Mouse (Mus musculus) adrenal gland, adult (tissue): ENCODE data around the gene Camk1d.
"Not testable (repeated sequence)": the region's sequence is repeated elsewhere in the genome, so short reads cannot be mapped to it uniquely, and the experiment has no call there.

ENCODE experiments used
- DNase-seq, 2 experiments: peaks; one replicate each; pipeline ENCODE4 v3.0.0; 2022 to 2023; ENCODE audit warnings: low spot score in 1 of 2; ENCODE audit not compliant: inconsistent age in 2 of 2

Gene Camk1d

DNA sequence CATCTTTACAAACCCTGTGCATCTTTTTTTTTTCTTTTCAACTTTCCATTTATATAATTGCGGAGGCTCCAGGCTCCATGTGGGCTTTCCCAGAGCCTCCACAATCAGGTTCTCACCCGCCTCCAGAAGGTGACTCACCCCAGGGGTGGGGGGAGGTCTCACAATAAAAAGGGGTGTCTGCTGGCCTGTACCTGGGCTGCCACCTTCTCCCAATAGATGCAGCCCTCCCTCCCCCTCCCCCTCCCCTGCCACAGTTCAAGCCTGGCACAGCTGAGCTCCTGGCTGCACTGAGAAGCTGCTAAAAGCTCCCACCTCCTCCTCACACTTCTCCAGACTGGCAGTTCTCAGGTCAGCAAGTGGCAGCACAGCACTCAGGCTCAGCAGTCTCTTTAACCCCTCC, 302.5 kb downstream of the Camk1d start:
- DNase-seq: no peak

DNA sequence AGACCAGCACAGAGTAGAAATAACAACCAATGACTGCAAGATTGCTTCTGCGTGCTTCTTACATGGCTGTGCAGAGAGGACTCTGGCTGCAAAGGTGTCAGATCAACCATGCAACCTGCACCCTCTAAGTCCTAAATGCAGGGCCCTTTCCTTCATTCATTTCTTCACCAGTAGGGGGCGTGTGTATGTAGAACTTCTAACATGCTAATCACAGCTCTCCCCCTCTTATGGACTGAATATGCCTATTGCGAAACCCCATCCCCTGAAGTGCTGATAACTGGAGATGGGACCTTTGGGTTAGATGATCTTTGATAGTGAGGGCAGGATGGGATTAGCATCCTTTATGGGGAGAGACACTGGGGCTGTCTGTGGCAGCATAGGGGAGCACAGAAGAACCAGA, 310.5 kb downstream of the Camk1d start:
- peak in 1 of 2 experiments; percentile 58 for DNase-seq

DNA sequence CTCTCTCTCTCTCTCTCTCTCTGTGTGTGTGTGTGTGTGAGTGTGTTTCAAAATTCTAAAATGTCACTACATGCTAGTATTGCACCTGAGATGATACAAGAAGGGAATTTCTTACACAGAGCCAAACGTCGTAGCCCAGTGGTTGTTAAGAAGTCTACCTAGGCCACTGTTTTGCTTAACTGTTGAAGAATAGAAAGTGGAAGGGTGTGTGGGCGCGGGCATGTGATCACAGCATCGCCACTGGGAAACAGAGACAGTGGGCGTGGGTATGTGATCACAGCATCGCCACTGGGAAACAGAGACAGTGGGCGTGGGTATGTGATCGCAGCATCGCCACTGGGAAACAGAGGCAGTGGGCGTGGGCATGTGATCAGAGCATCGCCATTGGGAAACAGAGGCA, 312.3 kb downstream of the Camk1d start:
- DNase-seq: no peak

DNA sequence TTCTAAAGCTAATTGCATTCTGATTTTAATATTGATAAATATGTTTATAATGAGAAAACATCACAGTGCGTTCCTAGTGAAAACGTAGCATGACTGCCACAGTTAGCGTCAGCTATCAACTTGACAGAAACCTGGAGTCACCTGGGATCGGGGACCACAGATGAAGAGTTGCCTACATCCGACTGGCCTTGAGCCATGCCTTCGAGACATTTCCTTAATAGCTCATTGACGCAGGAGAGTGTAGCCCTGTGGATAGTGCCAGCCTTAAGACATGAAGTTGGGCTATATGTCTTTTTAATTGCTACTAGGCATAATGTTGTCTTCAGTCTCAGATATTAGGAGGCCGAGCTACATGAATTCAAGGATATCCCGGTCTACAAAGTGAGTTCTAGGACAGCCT, 315.8 kb downstream of the Camk1d start:
- no peak for DNase-seq

DNA sequence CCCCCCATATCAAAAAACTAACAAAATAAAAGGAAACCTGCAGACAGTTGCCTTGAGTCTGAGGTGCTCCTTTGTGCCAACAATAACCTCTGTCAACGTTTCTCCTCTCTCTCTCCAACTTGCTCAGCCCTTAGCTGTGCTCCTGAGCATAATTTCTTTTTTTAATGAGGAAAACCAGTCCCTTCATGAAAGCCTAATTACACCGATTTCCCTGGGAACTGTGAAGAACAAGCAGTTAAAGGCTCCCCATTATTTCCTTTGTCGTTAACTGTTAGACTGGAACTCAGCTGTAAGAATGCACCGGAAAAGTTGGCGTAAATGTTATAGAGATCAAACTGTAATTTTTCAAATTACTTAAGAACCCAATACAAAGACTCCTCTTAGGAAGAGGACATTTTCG, 316.3 kb downstream of the Camk1d start:
- DNase-seq: no peak

DNA sequence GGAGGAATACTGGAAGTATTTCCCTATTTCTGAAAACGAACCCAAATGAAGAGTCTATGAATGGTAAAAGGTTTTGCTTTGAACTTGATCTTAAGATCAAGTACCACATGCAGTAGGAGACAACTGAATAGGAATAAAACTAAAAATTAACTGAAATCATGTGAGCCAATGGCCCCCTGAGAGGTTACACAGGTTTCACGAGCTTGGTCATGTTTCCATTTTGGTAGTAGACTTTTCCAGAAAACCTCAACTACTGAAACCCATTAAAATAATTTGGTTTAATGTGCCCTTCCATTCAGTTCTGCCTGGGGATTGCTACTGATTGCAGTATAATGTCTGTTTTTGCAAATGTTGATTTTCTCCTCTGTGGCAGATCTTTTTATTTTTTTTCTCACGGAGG, 316.8 kb downstream of the Camk1d start:
- DNase-seq: no peak

DNA sequence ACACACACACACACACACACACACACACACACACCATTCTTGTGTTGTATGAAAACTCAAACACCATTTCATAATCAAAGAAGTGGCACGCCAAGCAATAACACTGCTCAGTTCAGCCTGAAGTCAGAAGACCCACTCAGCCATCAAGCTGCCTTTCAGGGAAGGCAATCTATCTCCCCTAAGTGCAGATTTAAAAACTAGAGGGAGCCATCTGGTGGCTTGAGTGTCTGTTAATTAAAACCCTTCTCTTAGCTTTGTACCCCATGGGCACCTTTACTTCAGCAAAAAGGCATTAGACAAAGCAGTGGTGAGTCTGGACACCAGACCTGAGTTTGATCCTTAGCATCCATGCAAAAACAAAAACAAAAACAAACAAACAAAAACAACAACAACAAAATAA, 317.9 kb downstream of the Camk1d start:
- no peak for DNase-seq

DNA sequence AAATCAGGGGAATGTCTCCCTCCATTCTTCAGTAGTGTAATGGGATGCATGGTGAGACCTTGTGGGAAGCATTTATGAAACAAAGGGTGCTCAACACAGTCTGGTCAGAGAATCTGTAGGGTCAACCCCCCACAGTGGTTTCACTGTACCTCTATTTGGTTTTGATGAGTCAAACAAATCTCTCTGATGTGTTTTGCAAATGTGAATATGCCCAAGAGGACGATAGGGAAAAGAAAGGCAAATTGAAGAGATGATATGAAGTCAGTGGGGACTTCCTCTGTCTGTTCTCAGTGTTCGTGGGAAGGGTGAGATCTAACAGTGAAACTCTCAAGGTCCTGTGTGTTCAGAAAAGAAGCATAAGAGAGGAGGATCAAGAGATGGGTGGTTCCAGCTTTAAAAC, 318.4 kb downstream of the Camk1d start:
- DNase-seq: no peak

DNA sequence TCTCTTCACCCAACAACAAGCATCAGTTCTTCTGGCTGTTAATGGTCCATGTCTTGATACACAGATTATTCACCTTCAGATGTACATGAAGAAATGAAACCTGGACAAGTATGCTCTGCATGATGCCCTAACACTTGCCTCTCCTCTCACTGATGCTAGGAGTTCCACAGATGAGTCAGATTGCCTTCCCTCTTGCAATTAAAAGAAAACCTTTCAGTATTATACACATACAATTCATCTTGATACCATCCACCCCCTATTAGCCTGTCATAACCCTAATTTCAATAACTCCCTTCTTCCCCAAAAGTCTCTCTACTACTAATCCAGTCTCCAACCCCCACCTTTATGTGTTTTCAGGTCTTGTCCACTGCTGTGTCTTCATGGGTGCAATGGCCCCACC, 321.4 kb downstream of the Camk1d start:
- no peak for DNase-seq

DNA sequence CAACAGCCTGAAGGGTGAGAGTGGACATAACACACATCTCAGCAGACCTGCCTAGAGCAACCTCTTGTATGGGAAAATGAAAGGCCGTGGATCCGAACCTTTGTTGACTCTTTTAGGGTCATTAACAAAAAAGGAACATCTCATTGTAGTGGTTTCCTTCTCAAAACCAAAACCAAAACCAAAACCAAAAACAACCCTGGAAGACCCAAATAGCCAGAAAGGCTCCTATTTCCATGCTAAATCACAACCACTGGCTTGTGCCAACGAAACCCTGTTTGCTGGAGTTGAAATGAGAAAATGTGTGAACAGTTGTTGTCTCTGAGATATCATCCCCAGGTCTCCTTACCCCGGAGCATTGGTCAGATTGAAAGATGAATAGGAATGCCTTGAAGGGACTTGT, 321.8 kb downstream of the Camk1d start:
- no peak for DNase-seq

DNA sequence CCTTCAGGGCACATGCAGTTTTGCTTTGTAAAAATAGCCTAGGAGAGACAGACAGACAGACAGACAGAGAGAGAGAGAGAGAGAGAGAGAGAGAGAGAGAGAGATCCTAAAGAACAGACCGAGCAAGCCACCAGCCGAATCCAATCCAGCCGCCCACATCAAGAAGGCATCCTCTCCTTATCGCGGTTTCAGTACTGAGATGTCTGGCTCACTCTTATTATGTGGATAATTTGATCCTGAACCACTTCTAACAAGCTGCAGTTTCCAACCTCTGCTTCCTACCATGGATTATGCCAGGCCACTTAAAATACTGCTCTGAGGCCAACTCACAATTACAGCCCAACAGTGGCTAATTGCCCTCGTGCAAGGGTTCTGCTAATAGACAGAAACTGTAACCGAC, 325.9 kb downstream of the Camk1d start:
- DNase-seq: no peak

DNA sequence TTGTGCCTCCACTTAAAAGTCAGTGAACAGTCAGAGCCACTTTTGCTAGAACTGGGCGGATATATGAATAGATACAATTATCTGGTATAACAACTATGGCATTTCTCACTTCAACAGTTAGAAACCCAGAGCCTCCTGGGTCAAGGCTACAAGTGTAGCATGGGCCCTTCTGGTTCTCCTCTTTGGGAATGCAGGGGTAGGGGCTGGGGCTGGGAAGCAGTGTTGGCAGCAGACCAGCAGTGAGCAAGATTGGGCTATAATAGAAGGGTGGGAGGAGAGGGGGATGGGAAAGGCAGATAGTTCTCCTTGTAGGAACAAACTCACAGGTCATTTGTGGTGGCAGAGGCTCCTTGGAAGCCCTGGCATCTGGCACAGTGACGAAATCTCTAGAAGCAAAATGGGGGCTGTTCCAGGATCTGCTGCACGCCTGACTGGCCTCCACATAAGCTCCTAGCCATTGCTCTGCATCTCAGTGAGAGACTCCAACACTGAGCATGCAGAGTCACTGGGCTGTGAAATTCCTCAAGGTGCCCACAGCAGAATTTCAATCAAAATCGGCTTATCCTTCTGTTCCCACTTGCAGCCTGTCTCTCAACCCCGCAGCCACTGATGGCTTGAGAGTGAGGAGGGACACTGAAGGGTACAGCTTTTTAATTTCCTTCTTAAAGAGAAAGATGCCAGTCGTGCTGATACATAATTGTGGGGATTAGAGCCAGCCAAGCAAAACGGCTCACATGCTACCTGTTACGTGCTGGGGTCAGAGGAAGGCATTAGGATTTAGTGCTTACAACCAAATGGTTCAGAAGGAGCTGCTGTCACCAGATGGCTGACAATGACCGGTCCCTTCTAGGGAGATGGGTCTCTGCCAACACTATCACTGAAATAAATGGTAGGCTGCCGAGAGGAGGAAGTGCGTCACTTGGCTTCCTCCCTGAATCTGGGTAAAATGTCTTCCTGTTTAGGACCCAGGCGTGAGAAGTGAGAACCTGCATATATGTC, 332.3 kb downstream of the Camk1d start:
- DNase-seq: no peak

DNA sequence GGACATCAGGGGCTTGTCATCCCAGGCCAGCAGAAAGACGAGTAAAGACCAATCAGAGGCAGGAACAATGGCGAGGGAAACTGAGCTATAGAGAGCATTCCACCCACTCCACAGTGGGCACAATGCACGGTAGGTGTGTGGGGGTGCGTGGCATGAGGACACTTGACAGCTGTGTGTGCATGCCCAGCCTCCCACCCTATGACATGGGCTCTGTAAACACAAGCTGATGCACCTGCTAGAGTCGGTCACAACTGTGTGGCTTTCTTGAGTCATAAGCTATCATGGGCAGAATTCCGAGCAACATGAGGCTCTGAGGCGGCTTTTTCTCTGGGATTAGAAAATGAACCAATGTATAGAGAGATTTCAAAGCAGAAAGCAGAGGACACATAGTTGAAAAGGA, 333.3 kb downstream of the Camk1d start:
- DNase-seq: no peak

DNA sequence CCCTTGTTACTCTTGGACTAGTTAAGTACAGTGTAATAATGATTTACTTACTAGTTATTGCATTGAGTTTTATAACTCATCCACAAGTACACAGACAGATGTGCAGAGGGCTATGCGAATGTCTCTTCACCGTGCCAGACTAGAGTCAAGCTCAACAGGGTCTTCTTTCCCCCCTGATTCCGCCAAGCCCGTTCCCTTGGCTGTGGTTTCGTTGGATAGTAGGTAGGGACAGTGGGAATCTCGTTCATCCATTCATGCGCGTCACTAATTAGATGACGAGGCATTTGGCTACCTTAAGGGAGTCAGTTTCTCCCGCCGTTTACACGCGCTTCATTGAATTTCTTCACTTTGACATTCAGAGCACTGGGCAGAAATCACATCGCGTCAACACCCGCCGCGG, 335.4 kb downstream of the Camk1d start:
- not testable (repeated sequence) for DNase-seq

DNA sequence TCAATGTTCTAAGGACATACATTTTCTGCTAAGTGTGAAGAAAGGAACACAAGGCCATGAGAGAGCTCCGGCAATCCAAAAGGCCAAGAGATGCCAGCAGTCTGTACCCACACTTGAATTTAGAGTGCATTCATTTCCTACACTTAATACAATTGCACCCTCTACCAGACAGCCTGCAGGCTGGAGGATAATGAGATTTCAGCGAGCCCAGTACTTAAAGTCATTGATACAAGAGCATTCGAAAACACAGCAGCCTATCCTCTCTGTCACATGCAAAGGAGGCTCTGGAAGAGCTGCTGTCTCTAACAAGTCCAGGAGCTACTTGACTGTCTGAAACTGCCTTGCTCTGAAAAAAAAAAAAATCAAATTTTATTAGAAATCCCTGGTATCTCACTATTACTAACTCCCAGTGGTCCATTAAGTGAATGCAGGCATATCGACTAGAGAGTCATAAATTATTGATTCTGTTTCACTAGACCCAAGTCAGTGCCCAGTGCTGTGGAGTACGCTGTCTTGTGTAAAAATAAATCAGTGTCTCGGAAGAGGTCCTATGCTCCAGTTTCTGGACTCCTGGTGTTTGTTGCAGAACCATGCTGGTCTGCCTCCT, 336.1 kb downstream of the Camk1d start:
- DNase-seq: peak; percentile 4 to 23

DNA sequence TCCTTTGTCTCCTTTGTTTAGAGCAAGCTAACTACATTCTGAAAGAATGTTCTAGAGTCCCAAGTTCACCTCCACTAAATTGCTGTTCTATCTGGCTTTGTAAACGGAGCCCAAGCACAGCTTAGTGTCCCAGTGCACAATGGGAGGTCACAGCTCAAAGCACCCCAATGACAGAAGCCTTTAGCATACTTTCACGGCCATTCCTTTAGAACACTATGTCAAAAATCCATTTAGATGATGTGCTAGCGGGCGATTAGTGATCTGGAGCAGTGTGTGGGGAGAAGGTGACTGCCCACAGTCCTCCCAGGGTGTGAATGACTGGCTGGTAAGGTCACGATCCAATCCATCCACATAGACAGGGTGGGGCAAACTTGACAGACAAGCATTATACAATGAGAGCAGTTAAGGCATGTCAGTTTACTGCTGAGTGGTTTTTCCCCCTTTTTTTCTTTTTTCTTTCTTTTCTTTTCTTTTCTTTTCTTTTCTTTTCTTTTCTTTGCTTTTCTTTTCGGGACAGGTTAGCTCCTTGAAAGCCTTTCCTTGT, 341.4 kb downstream of the Camk1d start:
- no peak for DNase-seq

DNA sequence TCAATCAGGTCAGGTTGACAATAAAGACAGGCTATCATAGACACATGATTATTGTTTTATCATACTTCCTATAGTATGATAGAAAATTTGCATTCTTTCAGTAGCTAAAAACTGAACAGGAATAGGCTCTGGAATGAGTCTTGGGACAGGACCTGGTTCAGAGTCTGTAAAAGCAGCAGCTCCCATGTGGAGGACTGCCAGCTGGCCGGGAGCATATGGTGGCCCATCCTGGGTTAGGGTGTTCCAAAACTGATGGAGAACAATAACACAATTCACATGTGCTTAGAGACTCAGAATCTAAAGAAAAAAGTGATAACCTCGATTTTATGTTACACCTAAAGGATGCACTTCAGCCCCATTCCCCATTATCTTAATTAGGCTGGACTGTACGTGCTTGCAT, 343.0 kb downstream of the Camk1d start:
- no peak for DNase-seq

DNA sequence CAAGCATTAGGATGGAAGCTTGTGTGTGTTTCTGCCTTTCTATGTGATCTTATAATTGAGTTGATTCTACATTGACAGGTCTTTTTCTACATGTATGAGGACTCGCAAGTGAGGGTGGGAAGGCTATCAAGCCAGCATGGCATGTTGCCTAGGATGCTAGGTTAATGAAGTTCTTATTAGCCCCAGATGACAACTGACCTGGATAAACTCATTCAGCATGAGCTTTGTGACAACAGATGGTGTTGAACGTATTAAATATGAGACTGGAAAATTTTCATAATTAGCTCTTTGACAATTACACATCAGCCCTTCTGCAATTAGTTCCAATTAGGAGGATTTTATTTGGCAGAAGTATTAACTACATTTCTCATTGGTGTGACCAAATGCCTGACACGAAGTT, 343.7 kb downstream of the Camk1d start:
- DNase-seq: no peak

DNA sequence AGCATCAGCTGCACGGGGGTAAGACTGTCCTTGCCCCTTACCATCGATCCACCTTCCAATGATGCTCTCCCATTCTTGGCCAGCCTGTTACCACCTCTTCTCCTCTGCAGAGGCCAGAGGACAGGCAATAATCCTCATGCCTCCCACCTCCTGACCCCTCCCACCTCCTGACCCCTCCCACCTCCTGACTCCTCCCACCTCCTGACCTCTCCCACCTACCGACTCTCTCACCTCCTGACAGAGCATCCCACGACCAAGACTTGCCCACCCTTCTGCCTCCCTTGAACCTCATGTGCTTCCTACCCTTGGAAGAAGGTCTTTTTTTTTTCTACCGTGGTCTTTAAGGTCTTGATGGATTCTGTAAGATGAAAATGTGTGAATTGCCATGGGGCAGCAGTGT, 350.5 kb downstream of the Camk1d start:
- no peak for DNase-seq

DNA sequence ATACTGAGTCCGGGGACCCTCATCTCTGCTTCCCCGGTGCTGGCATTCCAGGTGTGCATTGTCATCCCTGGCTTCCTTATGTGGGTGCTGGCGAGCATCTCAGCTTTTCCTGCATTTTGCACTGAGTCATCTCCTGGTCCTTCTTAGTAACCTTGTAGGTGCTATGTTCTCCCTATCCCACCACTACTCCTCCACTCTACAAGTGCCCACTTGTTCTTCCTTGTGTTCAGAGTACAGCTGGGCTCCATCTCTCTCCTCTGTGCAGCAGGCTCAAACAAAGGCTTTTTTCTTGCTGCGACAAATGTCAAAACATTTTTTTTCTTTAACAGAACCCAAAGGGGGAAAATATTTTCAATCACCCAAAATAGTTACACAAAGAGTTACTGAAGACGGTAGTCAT, 356.3 kb downstream of the Camk1d start:
- no peak for DNase-seq

DNA sequence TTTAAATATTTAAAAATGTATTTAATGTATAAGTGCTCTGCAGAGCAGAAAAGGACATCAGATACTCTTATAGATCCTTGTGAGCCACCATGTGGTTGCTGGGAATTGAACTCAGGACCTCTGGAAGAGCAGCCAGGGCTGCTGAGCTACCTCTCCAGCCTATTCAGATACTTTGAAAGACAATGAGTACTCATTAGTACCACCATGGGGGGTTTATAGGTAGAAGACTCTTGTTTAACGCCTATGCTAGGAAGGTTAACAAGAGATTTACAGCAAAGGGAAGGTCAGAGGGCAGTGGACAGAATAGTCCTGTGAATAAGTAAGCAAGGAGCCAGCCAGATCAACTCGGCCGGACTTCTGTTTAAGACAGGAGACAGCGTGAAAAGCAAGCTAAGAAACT, 357.3 kb downstream of the Camk1d start:
- DNase-seq: no peak

DNA sequence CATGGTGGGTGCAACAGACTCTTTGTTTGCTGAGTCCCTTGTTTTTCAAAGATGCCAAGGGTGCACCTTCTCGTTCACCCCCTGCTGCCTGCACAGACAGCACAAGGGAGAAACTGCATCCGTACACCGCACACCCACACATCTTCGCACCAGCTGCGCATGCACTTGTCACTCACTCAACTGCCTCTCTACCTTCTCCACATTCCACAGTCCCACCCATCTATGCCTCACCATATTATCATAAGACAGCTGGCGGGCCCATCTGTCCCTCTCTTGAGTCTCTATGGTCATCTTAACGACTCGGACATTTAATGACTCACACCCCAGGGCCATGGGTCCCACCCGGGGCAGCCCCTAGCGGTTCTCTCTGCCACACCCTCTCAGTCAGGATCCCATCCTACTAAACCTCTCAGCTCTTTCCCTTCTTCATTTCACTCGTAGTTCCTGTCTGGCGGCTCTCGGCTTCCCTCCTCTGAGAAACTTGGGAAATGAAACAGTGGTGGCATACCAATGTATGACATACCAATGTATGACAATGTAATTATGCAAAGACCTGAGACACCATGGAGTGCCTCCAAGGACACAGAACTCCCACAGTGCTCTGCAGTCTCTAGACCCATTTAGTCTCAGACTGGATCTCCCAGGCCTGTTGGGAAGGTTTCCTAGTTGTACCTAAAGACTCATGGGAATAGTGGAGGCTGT, 361.3 kb downstream of the Camk1d start:
- no peak for DNase-seq
